Mouse (Mus musculus) forebrain, embryonic 12.5 days (tissue): ENCODE measurements around the gene Igf2r. TPM values are rescaled to one million over a fixed set of nuclear protein-coding genes. Genes with fewer than 3 reads are reported as not detected.

Experiments used
- ATAC-seq: fragments of 200-750 bp; cut with Nextera tagmentation; 2 replicates; pipeline ENCODE4 v1.8.0; 2017; ENCODE audit warnings: moderate TSS enrichment; ENCODE audit not compliant: low FRiP score
- H3K27ac ChIP-seq: fragments of 300-500 bp; sonication (generic); 2 replicates; pipeline ENCODE4 v1.5.1; 2016; ENCODE audit warnings: mild to moderate bottlenecking
- H3K27me3 ChIP-seq: fragments of 300-500 bp; sonication (generic); 2 replicates; pipeline ENCODE4 v1.6.1; 2016; ENCODE audit warnings: mild to moderate bottlenecking
- H3K36me3 ChIP-seq: fragments of 300-500 bp; sonication (generic); replicated peaks from 2 replicates; pipeline ENCODE4 v1.6.1; 2016; ENCODE audit warnings: mild to moderate bottlenecking
- H3K4me1 ChIP-seq: fragments of 300-500 bp; sonication (generic); 2 replicates; pipeline ENCODE4 v1.6.1; 2016
- H3K4me2 ChIP-seq: fragments of 300-500 bp; sonication (generic); 2 replicates; pipeline ENCODE4 v1.6.1; 2016; ENCODE audit warnings: mild to moderate bottlenecking, moderate library complexity
- H3K4me3 ChIP-seq: fragments of 300-500 bp; sonication (generic); replicated peaks from 2 replicates; pipeline ENCODE4 v1.5.1; 2016; ENCODE audit warnings: mild to moderate bottlenecking
- H3K9ac ChIP-seq: fragments of 300-500 bp; sonication (generic); 2 replicates; pipeline ENCODE4 v1.6.1; 2016; ENCODE audit warnings: mild to moderate bottlenecking
- H3K9me3 ChIP-seq: fragments of 300-500 bp; sonication (generic); 2 replicates; pipeline ENCODE4 v1.6.1; 2016
- WGBS: fragments of 180-500 bp; shearing (Covaris S2); methylation state at CpG from one replicate; pipeline ENCODE4 v1.1.7; 2016; 5-methylcytosine and 5-hydroxymethylcytosine counted together
- polyA plus RNA-seq: library from polyadenylated mRNA; unstranded; fragments of >200 nt; fragmentation: Nextera tagmentation; extraction: Ambion mirVana; gene quantifications from 2 replicates; pipeline ENCODE4 v1.2.1, GENCODE M21; 2016

The Igf2r gene
- polyA plus RNA-seq, 1 experiment from 2014 or later = 22.7 TPM

DNA sequence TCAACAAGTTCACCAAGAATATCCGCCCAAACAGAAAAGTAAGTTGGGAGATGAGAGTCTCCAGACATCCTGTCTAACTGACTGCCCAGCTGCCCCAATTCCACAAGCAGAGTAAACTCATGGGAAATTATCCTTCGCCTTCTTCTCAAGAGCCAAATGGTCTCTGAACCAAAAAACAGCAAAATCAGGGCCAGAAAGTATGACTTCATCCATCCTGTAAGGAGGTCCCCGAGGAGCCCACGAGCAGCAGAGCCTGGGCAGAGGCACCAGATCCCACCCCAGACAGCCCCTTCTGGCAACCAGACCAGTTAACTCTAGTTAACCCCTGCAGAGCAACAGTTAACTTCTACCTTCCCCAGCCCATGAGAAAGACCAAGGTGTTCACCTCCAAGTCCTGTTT, 29.9 kb downstream of the Igf2r start:
- H3K27ac ChIP-seq = no peak overlapping the region
- no peak overlapping the region for H3K4me2 ChIP-seq
- no peak overlapping the region for H3K9ac ChIP-seq
- 88% methylated on average over 4 of the region's 4 CpGs for WGBS
- H3K36me3 ChIP-seq = peaks cover 72% of the 10 kb centered on the region
- no peaks in the 10 kb centered on the region for H3K27me3 ChIP-seq
- no peak overlapping the region for H3K4me3 ChIP-seq
- no peak for ATAC-seq
- no peaks in the 10 kb centered on the region for H3K4me1 ChIP-seq
- H3K9me3 ChIP-seq = peaks cover 22% of the 10 kb centered on the region

DNA sequence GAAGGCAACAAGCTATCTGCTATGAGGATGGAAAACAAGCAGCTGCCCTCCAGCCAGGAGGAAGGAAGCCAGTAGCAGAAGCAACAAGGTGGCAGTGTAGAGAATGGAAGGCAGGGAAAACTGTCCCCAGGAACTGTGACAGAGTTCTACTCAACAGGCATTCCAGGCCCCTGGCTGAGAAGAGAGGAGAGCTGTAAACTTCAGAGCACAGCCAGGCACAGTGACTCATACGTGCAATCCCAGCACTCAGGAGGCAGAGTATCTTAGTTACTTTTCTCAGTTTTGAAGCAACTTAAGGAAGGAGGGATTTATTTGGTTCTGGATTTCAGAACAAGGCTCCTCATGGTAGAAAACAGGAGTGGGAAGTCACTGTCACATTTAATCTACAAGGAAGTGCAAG, 31.5 kb downstream of the Igf2r start:
- Histone ChIP-seq H3K4me1 (no peaks in the 10 kb centered on the region), H3K27me3 (no peaks in the 10 kb centered on the region), H3K4me2 (no peak overlapping the region), H3K9ac (no peak overlapping the region), H3K4me3 (no peak overlapping the region), H3K9me3 (peaks cover 20% of the 10 kb centered on the region), H3K36me3 (peaks cover 75% of the 10 kb centered on the region), H3K27ac (no peak overlapping the region)
- no peak for ATAC-seq
- 79% methylated on average over 1 of the region's 1 CpGs for WGBS

DNA sequence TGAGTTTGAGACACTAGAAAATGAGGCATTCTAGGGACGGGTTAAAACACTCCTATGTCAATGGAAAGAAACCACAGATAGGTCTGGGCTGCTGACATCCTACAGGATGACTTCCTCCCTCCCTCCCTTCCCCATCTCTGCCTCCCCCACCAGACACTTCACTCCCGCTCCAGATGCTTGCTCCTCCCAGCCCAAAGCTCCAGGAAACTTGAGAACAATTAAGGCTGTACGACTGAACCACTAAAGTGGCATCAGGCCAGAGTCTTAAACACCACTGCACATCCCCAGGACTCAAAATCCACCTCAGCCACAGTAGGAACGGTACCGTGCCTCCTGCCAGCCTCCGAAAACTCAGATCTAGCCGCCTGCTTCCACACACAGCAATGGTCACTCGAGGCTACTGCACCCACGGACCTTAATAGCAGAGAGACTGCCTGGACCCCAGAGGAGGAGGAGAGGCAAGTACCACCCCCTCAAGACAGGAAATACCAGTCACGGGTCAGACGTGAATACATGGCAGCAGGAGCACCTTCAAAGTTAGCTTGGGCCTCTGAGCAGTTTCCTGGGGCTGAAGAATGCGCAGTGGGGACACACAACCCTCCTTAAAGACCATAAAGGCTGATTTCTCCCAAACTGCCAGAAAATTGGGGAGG, 35.1 kb downstream of the Igf2r start:
- Histone ChIP-seq H3K9me3 (no peaks in the 10 kb centered on the region), H3K4me3 (no peak overlapping the region), H3K4me1 (no peaks in the 10 kb centered on the region), H3K4me2 (no peak overlapping the region), H3K9ac (no peak overlapping the region), H3K27ac (no peak overlapping the region), H3K27me3 (no peaks in the 10 kb centered on the region), H3K36me3 (peaks cover 74% of the 10 kb centered on the region)
- 72% methylated on average over 12 of the region's 12 CpGs for WGBS
- no peak for ATAC-seq

DNA sequence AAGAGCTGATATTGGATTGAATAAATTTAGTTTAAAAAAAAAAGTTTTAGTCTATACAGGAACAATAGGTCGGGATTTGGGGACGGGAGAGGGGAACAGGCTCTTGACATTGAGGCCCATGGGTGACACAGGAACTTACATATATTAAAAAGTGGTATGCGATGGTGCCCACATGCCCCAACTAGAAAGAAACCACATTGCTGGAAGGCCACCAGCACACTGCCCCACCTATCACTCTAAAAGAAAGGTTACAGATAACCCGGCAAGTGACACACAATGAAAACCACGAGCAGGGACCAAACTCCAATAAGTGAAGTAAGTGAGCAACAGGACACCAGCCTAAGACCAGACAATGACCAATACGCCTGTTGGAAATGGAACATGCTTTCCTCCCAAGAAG, 36.3 kb downstream of the Igf2r start:
- no peaks in the 10 kb centered on the region for H3K9me3 ChIP-seq

DNA sequence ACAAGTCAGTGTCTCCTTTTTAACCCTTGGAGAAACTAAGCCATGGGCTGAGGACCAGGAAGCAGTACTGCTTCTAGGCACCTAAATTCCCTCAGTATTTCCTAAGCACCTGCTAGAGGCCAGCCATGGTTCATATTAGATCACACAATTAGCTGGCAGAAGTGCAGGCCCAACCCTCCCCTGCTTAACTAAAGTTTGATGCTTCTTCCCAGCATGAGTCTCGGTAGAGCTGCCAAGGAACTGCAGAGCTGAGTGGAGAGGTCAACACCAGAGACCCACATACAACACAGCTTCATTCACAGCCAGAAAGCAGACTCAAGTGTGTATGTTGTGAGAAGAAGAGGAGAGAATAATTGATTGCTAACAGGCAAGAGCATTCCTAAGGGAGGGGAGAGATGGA, 40.9 kb downstream of the Igf2r start:
- Histone ChIP-seq H3K4me1 (no peaks in the 10 kb centered on the region), H3K4me3 (no peak overlapping the region), H3K4me2 (no peak overlapping the region), H3K27ac (no peak overlapping the region), H3K27me3 (no peaks in the 10 kb centered on the region), H3K36me3 (peaks cover 71% of the 10 kb centered on the region), H3K9ac (no peak overlapping the region), H3K9me3 (no peaks in the 10 kb centered on the region)
- WGBS = 56% methylated on average over 1 of the region's 1 CpGs
- no peak for ATAC-seq

More for the DNA sequence above, 36.3 kb downstream of the Igf2r start:
- peaks cover 72% of the 10 kb centered on the region for H3K36me3 ChIP-seq
- no peaks in the 10 kb centered on the region for H3K27me3 ChIP-seq
- WGBS = 91% methylated on average over 6 of the region's 6 CpGs
- no peaks in the 10 kb centered on the region for H3K4me1 ChIP-seq
- H3K9ac ChIP-seq = no peak overlapping the region
- no peak overlapping the region for H3K27ac ChIP-seq
- no peak overlapping the region for H3K4me2 ChIP-seq
- ATAC-seq = no peak
- no peak overlapping the region for H3K4me3 ChIP-seq

DNA sequence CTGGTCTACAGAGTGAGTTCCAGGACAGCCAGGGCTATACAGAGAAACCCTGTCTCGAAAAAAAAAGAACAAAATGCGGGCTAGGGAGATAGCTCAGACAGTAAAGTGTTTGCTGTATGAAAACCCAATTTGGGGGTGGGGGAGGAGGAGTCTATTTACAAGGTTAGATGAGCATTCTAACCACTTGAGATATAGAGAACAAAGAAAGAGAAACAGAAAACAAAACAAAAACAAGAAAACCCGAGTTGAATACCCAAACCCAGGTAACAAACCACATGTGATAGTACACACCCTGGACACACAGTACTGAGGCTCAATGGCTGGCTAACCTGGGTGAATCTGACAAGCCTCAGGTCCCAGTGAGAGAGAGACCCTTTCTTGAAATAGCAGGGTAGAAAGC, 41.7 kb downstream of the Igf2r start:
- 85% methylated on average over 3 of the region's 3 CpGs for WGBS
- peaks cover 66% of the 10 kb centered on the region for H3K36me3 ChIP-seq
- no peak overlapping the region for H3K9ac ChIP-seq
- H3K4me3 ChIP-seq = no peak overlapping the region
- no peaks in the 10 kb centered on the region for H3K27me3 ChIP-seq
- H3K4me2 ChIP-seq = no peak overlapping the region
- H3K4me1 ChIP-seq = no peaks in the 10 kb centered on the region
- H3K9me3 ChIP-seq = no peaks in the 10 kb centered on the region
- no peak overlapping the region for H3K27ac ChIP-seq
- no peak for ATAC-seq

DNA sequence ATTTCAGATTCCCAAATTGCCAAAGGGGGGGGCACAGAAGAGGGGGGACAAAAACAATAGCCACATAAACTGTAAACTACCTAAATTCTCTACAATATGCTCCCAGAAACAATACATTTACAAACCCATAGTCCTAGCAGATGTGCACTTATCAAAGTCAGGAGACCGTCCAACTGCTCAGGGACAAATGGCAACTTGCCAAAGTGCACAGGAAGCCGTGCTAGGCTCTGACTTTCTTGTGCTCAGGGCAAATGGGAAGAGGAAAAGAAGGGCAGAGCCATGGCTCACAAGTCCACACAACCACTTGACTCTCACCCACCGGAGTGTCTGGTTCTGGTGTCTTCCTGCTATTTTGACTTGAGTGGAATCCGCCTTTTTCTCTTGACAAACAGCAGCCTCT, 43.6 kb downstream of the Igf2r start:
- H3K27ac ChIP-seq = peak overlapping the region; percentile 46; the same call in 1 of the 2 replicates

DNA sequence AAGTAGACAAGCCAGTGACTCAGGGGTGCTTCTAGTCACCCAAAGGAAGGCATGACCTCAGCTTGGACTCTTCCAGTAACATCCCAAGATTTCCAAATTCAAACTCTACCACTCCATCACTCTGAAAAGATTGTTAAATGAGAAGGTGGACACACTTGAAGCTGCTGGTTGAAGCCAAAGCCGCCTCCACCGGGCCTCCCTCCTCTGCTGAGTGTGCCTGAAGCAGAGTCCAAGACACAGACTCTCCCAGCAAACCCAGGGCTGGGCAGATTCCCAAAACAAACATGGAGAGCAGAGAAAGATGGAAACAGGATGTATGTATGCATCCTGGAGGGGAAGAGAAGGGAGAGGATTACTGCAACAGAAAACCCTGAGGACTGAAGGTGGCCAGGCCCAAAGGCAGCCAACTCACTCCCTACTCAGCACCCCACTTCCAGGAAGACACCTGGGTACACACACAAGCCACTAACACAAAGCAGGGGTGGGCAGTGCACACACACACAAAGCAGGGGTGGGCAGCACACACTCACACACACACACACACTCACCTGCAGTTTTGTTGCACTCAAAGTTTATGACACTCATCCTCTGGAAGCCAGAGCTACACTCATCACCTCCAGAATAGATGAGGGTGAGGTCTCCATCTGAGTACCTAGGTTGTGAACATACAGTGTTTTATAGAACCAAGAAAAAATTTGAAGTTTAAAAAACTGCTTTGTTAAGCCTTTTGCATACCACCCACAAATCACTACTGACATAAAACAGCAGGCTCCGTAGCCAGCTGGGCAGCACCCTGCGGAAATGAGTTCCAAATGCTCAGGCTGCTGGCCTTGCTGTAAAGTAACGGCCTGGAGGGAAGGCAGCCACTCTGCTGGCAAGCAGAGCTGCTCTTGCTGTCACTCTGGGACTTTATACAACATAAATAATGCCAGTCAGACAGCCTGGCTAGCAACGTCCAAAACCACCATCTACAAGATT, 44.4 kb downstream of the Igf2r start:
- no peaks in the 10 kb centered on the region for H3K9me3 ChIP-seq
- H3K36me3 ChIP-seq = peaks cover 59% of the 10 kb centered on the region
- H3K9ac ChIP-seq = no peak overlapping the region
- 84% methylated on average over 6 of the region's 6 CpGs for WGBS
- no peaks in the 10 kb centered on the region for H3K4me1 ChIP-seq
- H3K27ac ChIP-seq = 0 out of 2 replicates have a peak overlapping the region, but pooled peaks have one; percentile 42
- no peak overlapping the region for H3K4me3 ChIP-seq
- no peak for ATAC-seq
- H3K4me2 ChIP-seq = no peak overlapping the region
- no peaks in the 10 kb centered on the region for H3K27me3 ChIP-seq

More for the DNA sequence above, 43.6 kb downstream of the Igf2r start:
- H3K27me3 ChIP-seq = no peaks in the 10 kb centered on the region
- WGBS = 67% methylated on average over 4 of the region's 4 CpGs
- no peak for ATAC-seq
- H3K9me3 ChIP-seq = no peaks in the 10 kb centered on the region
- no peak overlapping the region for H3K4me2 ChIP-seq
- no peak overlapping the region for H3K4me3 ChIP-seq
- no peak overlapping the region for H3K9ac ChIP-seq
- H3K36me3 ChIP-seq = peaks cover 65% of the 10 kb centered on the region
- H3K4me1 ChIP-seq = no peaks in the 10 kb centered on the region

DNA sequence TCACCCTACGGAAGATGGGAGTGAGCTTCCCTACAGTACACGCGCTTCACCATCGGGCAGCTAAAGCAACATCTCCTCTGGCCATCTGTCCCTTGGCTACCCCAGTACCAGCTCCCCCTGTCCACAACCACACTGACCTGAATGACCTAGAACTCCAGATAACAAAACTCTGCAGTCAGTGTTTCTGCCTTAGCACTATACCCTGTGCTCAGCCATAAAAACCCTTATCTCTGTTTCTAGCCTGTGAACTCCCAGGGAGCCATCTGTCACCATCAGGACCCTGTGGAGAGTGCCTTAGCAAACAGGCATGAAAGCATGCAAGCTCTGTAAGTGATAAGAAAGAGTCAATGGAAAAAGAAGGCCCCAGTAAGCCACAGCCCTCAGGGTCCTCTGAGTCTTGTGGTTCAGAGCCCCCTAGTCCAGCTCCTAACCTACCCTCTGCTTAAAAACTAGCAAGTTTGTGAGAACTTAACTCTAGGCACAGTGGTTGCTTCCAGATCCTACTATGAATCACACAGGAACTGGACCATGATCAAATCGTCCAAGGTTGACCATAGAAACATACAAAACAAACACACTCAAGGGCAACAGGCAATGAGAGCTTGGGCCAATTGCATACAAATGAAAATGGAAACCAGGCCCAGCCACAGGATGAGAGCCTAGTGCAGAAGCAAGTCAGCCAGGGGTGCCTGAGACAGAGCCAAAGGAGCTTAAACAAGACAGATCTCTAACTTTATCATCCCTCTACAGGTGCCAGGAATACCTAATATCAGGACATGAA, 45.3 kb downstream of the Igf2r start:
- no peak overlapping the region for H3K9ac ChIP-seq
- H3K27me3 ChIP-seq = no peaks in the 10 kb centered on the region
- H3K27ac ChIP-seq = no peak overlapping the region
- H3K9me3 ChIP-seq = no peaks in the 10 kb centered on the region
- H3K36me3 ChIP-seq = peaks cover 60% of the 10 kb centered on the region
- no peaks in the 10 kb centered on the region for H3K4me1 ChIP-seq
- no peak for ATAC-seq
- no peak overlapping the region for H3K4me2 ChIP-seq
- 93% methylated on average over 5 of the region's 5 CpGs for WGBS
- no peak overlapping the region for H3K4me3 ChIP-seq

DNA sequence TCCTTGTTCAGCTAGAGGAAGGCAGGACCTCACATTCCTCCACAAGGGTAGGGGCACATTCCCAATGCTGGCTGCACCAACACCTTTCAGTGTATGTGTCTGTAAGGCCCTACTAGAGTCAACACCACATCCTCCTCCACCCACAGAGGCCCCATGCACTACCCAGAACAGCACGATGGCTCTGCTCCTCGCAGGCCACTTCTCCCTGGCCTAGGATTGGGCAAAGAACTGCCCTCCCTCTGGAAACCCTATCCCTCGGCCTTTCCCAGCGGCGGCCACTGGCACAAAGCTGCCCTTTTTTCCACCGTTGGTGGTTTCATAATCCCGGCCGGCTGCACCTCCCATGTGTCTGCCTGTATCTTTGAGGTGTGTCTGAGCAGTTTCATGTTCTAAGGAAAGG, 46.8 kb downstream of the Igf2r start:
- H3K36me3 ChIP-seq = peaks cover 66% of the 10 kb centered on the region
- no peaks in the 10 kb centered on the region for H3K9me3 ChIP-seq
- H3K4me1 ChIP-seq = no peaks in the 10 kb centered on the region
- no peaks in the 10 kb centered on the region for H3K27me3 ChIP-seq
- no peak overlapping the region for H3K9ac ChIP-seq
- no peak overlapping the region for H3K4me3 ChIP-seq
- WGBS = 61% methylated on average over 8 of the region's 8 CpGs
- no peak overlapping the region for H3K4me2 ChIP-seq
- no peak overlapping the region for H3K27ac ChIP-seq
- ATAC-seq = no peak

DNA sequence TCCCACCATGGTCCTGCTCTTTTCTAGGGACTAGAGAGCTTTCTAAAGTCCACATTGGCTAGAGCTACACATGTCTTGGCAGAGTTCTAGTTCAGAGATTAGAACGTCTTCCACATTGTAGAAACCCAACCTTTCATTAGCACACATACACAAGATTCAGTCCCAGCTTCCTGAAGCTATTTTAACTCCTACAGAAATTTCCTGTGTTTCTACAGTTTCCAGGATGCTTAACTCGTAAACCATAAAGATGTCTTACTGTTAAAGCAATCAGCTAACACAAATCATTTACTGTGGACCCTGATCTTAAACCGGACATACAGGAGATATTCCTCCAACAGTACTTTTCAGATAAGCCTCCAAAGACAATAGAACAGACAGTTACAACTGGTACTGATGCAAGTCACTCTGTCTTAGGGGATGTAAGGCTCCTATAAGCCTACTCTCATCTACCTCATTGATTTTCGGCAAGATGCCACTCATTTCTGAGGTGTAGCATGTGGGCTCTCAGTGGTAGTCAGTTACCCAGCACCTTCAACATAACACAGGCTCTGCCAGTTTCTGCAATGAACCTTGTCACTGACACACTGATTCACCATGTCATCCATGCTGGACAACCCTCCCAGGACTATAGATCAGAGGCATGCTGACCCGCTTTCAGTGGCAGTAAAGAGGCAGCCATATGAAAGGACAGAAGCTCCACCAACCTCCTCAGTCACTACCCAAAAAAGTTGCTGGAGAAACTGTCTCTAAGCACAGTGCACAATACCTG, 48.2 kb downstream of the Igf2r start:
- WGBS = 89% methylated on average over 5 of the region's 5 CpGs

More for the DNA sequence above, 48.2 kb downstream of the Igf2r start:
- ATAC-seq = no peak
- Histone ChIP-seq H3K9ac (no peak overlapping the region), H3K9me3 (no peaks in the 10 kb centered on the region), H3K27ac (no peak overlapping the region), H3K4me1 (no peaks in the 10 kb centered on the region), H3K4me2 (no peak overlapping the region), H3K4me3 (no peak overlapping the region), H3K27me3 (no peaks in the 10 kb centered on the region), H3K36me3 (peaks cover 73% of the 10 kb centered on the region)
